Mouse (Mus musculus): ENCODE data around the gene Rab3c. TPM values are rescaled to one million over a fixed set of nuclear protein-coding genes. Genes with fewer than 3 reads are reported as not detected.

Gene Rab3c
- polyA plus RNA-seq, 1 experiment = 2.8 TPM

DNA sequence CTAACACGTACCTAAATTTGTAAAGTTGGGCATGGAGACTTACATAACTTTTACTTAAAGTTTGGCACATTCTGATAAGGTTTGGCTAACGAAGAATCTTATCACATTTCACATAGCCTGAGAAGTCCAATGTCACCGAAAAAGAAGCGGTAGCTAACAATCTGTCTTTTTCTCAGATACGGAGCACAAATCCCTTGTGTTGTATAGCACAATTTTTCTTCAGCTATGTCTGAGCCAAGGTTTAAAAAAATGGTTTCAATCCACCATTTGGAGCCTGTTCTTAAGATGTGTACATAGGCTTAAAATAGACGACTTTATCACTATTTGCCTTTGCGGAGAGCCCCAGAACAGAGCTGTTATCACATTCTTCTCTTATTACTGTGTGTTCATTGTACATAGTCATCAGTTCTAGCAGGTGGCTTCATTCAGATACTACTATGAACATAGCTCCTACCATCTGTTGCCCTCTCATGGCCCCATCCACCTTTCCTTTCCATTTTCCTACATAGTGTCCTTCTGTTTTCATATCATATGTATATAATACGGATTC lies 69.2 kb downstream of the Rab3c start:
- Histone ChIP-seq H3K27ac (ENCODE audit: insufficient read depth, low read length) (no peak overlapping the region), H3K4me3 (ENCODE audit: insufficient read depth, low read length) (no peak overlapping the region), H3K4me1 (ENCODE audit: control insufficient read depth, insufficient read depth, low read length) (no peaks in the 10 kb centered on the region)
- TF ChIP-seq CTCF (IDR thresholded peaks at IDR 0.05; ENCODE audit: borderline replicate concordance, insufficient read depth, low read length) = no peak
- TF ChIP-seq POLR2A (IDR thresholded peaks at IDR 0.05; ENCODE audit: low read depth, low read length) = no peak

DNA sequence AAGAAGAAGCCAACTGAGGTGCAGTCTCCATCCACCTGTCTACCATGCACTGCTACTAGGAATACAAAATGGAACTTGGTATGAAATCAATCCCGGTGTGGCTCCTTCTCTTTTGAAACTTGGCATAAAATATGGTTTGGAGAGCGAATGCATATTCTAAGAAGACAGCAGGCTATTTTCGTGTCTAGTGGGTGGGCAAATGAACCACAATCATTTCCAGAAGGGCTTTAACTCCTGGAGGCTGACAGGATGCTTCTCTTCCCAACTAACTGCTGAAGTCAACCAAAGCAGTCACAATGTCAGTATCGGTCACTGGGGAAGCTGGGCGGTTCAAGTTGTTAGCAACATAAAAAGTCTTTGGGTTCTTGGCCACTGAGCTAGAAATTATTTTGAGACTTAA lies 81.9 kb downstream of the Rab3c start:
- Histone ChIP-seq H3K27ac (ENCODE audit: insufficient read depth, low read length) (no peak overlapping the region), H3K4me3 (ENCODE audit: insufficient read depth, low read length) (no peak overlapping the region), H3K4me1 (ENCODE audit: control insufficient read depth, insufficient read depth, low read length) (no peaks in the 10 kb centered on the region)
- TF ChIP-seq POLR2A (IDR thresholded peaks at IDR 0.05; ENCODE audit: low read depth, low read length) (no peak), CTCF (IDR thresholded peaks at IDR 0.05; ENCODE audit: borderline replicate concordance, insufficient read depth, low read length) (no peak)

DNA sequence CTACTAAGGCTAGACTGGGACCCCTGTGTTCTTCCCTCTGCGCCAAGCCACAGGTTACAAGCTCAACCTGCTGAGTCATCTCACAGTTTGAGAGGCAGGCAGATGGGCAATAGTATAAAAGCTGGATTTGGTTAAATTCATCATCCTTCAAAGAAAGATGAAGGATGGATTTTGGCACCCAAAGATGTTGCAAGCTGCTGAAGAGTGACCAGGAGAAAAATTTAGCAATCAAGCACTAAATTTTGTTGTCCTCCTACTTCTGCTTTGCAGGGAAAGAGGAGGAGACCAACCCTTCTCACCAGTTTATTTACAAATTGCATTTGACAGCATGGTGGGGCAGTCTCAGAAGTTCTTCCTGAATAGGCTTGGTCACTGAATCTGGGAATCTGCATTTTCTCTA lies 90.8 kb downstream of the Rab3c start:
- no peak overlapping the region for H3K27ac ChIP-seq (ENCODE audit: insufficient read depth, low read length)
- no peaks in the 10 kb centered on the region for H3K4me1 ChIP-seq (ENCODE audit: control insufficient read depth, insufficient read depth, low read length)
- TF ChIP-seq POLR2A (IDR thresholded peaks at IDR 0.05; ENCODE audit: low read depth, low read length) (no peak), CTCF (IDR thresholded peaks at IDR 0.05; ENCODE audit: borderline replicate concordance, insufficient read depth, low read length) (no peak)
- no peak overlapping the region for H3K4me3 ChIP-seq (ENCODE audit: insufficient read depth, low read length)

DNA sequence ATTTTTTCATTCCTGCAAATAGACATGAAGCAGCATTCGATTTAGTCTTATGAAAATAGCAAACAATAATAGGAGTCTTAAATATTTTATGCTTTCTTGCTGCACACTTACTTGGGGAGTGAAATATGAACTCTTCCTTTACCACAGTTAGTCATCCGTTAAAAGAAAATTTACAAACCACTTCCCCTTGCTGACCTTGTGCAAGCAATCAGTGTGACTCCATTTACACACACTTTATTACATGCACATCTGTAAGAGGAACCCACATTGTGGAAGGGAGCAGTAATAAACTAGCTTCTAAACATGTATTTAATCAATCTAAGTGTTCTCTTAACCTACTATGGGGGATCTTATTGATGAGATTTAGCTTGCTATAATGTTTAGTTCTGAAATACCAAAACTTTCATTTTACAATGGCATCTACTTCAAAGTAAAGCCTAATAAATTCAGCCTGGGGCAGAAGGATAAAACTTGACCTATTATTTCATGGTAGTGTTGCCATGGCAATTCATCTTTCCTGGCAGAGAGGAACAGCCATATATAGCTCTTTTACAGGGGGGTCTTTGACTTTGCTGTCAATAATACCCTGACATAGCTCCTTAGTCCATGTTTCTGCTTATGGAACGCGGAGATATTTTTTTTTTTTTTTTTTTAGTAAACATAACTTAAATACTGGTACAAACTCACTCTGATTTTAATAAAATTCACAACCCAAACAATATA lies 95.7 kb downstream of the Rab3c start:
- Histone ChIP-seq H3K27ac (ENCODE audit: insufficient read depth, low read length) (no peak overlapping the region), H3K4me1 (ENCODE audit: control insufficient read depth, insufficient read depth, low read length) (no peaks in the 10 kb centered on the region), H3K4me3 (ENCODE audit: insufficient read depth, low read length) (no peak overlapping the region)
- TF ChIP-seq CTCF (IDR thresholded peaks at IDR 0.05; ENCODE audit: borderline replicate concordance, insufficient read depth, low read length) (no peak), POLR2A (IDR thresholded peaks at IDR 0.05; ENCODE audit: low read depth, low read length) (no peak)

DNA sequence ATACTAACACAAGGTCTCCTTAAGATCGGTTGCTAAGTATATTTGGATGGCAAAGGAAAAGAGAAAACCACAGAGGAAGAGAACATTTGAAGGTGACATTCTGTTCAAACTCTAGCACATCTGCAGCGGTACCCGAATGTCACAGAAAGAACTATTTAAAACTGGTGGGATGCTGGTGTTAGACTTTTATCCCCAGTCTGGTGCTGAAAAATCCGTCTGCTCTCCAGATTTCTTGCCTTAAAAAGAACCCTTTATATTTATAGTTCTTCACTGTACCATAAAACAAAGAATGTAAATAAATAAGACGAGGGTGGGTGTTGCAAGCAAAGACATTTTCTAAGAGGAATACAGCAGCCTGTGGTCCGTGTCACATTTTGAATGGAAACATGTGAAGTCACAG lies 105.1 kb downstream of the Rab3c start:
- H3K4me1 ChIP-seq (ENCODE audit: control insufficient read depth, insufficient read depth, low read length) = no peaks in the 10 kb centered on the region
- TF ChIP-seq POLR2A (IDR thresholded peaks at IDR 0.05; ENCODE audit: low read depth, low read length) (no peak), CTCF (IDR thresholded peaks at IDR 0.05; ENCODE audit: borderline replicate concordance, insufficient read depth, low read length) (no peak)
- H3K27ac ChIP-seq (ENCODE audit: insufficient read depth, low read length) = no peak overlapping the region
- no peak overlapping the region for H3K4me3 ChIP-seq (ENCODE audit: insufficient read depth, low read length)

DNA sequence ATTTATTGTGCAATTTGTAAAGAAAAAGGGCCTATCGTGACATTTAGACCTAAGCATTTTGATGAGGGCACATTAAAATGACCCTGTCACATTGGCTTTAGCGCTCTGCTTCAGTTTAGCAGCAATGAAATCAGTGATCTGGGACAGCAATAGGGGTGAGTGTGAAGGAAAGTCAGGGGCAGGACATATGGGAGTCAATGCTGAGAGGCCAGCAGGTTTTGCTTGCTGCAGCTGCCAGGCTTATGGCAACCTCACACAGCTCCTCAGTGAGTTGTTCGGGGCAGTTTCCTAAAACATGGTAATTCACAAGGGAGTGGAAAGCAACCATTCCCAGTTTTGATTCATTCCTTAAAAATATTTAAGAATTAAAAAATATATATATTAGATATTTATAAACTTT lies 111.1 kb downstream of the Rab3c start:
- no peak for TF ChIP-seq POLR2A (IDR thresholded peaks at IDR 0.05; ENCODE audit: low read depth, low read length)
- TF ChIP-seq CTCF (IDR thresholded peaks at IDR 0.05; ENCODE audit: borderline replicate concordance, insufficient read depth, low read length) = no peak
- Histone ChIP-seq H3K4me3 (ENCODE audit: insufficient read depth, low read length) (no peak overlapping the region), H3K27ac (ENCODE audit: insufficient read depth, low read length) (no peak overlapping the region), H3K4me1 (ENCODE audit: control insufficient read depth, insufficient read depth, low read length) (no peaks in the 10 kb centered on the region)

DNA sequence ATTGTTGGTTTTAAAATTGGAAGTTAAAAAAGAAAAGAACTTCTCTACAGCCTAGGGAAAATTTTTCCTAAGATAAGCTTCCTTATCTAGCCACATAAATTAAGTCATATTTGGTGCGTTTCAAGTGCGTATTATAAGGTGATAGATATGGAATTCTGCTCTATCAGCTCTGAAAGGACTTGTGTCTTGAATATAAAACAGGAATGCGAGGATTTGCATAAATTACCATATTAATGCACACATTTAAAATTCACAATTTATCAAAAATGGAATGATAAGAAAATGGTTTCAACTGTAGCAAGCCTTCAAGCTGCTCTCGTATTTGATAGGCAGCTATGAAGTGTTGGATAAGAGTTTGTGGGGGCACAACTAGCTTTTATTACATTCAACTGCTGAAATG lies 111.6 kb downstream of the Rab3c start:
- Histone ChIP-seq H3K4me3 (ENCODE audit: insufficient read depth, low read length) (no peak overlapping the region), H3K4me1 (ENCODE audit: control insufficient read depth, insufficient read depth, low read length) (no peaks in the 10 kb centered on the region)
- TF ChIP-seq CTCF (IDR thresholded peaks at IDR 0.05; ENCODE audit: borderline replicate concordance, insufficient read depth, low read length) (no peak), POLR2A (IDR thresholded peaks at IDR 0.05; ENCODE audit: low read depth, low read length) (no peak)

DNA sequence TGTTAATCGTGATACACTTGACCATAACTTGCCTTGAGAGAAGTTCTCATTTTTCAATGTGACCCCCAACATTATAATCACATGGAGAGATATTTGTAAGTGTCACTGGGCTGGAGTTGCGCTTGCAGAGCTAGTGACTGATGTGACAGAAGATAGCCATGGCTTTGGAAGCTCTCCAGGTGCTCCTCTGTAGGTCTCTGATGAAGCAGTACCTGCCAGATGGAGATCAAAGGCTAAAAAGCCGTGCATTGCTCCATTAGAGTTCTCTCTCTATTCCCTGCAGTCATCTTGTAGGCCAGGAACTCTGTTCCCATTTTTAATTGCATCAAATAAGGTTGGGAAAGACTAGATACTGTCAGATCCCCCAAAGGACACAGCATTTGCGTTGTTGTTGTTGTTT lies 112.2 kb downstream of the Rab3c start:
- no peaks in the 10 kb centered on the region for H3K4me1 ChIP-seq (ENCODE audit: control insufficient read depth, insufficient read depth, low read length)
- TF ChIP-seq POLR2A (IDR thresholded peaks at IDR 0.05; ENCODE audit: low read depth, low read length) (no peak), CTCF (IDR thresholded peaks at IDR 0.05; ENCODE audit: borderline replicate concordance, insufficient read depth, low read length) (no peak)
- H3K4me3 ChIP-seq (ENCODE audit: insufficient read depth, low read length) = no peak overlapping the region
- H3K27ac ChIP-seq (ENCODE audit: insufficient read depth, low read length) = no peak overlapping the region

More for the DNA sequence above, 111.6 kb downstream of the Rab3c start:
- no peak overlapping the region for H3K27ac ChIP-seq (ENCODE audit: insufficient read depth, low read length)

DNA sequence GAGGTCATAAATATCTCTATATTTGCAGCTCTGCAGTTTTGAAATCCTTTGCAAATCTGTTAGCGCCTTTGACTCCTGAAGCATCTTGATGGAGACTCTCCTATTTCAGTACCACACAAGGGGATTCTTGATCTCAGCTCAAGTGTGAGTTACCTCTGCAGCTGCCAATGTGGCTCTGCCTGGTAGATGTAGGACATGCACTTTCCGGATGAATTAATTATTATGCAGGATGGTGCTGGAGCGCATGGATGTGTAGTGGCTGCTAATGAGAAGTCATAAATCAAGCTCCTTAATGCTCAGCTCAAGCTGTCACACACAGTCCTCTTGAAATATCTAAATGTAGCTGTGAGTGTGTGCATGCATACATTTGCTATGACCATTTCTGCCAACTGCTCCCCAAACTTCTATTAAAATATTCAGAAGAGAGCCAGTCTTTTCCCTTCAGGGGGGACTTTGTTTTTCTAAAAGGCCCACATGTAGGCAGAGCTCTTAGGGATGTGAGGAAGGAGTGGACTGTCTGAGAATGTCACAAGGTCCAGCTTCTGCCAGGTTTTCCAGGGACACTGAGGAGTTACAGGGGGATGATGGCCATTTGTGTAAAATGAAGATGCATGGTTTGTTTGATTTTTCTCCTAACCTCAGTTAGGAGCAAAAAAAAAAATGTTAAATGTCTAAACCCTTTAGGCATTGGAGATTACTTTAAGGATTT lies 114.0 kb downstream of the Rab3c start:
- H3K4me3 ChIP-seq (ENCODE audit: insufficient read depth, low read length) = no peak overlapping the region
- H3K4me1 ChIP-seq (ENCODE audit: control insufficient read depth, insufficient read depth, low read length) = no peaks in the 10 kb centered on the region
- H3K27ac ChIP-seq (ENCODE audit: insufficient read depth, low read length) = no peak overlapping the region
- TF ChIP-seq POLR2A (IDR thresholded peaks at IDR 0.05; ENCODE audit: low read depth, low read length) (no peak), CTCF (IDR thresholded peaks at IDR 0.05; ENCODE audit: borderline replicate concordance, insufficient read depth, low read length) (no peak)

DNA sequence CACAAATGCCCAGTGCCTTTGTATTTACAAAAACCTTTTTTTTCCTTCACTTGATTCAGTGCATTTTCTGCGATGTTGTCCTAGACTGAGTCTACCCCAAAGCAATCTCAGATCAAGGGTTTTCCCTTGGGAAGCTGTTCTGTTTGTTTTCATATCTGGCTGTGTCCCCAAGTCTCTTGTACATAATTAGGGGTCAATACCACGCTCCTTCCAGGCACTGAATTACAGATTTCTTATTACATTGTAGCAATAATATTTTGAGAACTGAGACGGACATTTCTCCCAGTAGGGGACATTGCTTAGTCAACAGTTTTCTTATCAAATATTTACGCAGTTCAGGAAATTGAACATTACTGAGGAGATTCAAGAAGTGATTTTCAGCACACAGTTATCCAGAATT lies 120.8 kb downstream of the Rab3c start:
- H3K4me3 ChIP-seq (ENCODE audit: insufficient read depth, low read length) = no peak overlapping the region
- no peak overlapping the region for H3K27ac ChIP-seq (ENCODE audit: insufficient read depth, low read length)
- TF ChIP-seq CTCF (IDR thresholded peaks at IDR 0.05; ENCODE audit: borderline replicate concordance, insufficient read depth, low read length) (no peak), POLR2A (IDR thresholded peaks at IDR 0.05; ENCODE audit: low read depth, low read length) (no peak)
- no peaks in the 10 kb centered on the region for H3K4me1 ChIP-seq (ENCODE audit: control insufficient read depth, insufficient read depth, low read length)
